Mouse (Mus musculus): ENCODE measurements around the gene Anks1b. TPM values are rescaled to one million over a fixed set of nuclear protein-coding genes. Genes with fewer than 3 reads are reported as not detected.

Anks1b gene
- polyA plus RNA-seq, 1 experiment from 2014 or later: 3.0 TPM

DNA sequence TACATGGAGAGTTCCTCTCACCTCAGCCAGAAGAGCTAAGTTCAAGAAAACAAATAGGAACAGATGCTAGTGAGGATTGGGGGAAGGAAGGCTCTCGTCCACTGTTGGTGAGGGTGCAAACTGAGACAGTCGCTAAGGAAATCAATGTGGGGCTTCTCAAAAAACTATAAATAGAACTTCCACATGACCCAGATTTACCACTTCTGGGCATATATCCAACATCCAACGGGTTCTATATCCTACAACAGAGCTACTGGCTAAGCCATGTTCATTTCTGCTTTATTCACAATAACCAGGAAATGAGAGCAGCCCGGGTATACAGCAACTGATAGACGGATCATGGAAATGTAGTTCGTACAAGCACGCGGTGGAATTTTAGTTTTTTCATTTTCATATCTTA, 1109.7 kb downstream of the Anks1b start:
- no peak for ATAC-seq (replicated peaks; ENCODE audit: insufficient number of reproducible peaks, low FRiP score, low TSS enrichment, low read depth)
- Histone ChIP-seq H3K27ac (replicated peaks; ENCODE audit: low read depth, low read length) (no peak overlapping the region), H3K4me2 (ENCODE audit: low read depth, low read length) (no peak overlapping the region), H3K27me3 (ENCODE audit: control insufficient read depth, insufficient read depth, low read length) (no peaks in the 10 kb centered on the region), H3K4me3 (ENCODE audit: low read depth, low read length) (no peak overlapping the region), H3K9me3 (replicated peaks; ENCODE audit: control insufficient read depth, low read length) (no peaks in the 10 kb centered on the region), H3K9ac (replicated peaks; ENCODE audit: low read length) (no peak overlapping the region), H3K36me3 (replicated peaks; ENCODE audit: control insufficient read depth, insufficient read depth, low read depth, low read length) (no peaks in the 10 kb centered on the region), H3K4me1 (ENCODE audit: control insufficient read depth, insufficient read depth, low read length) (no peaks in the 10 kb centered on the region)
- no peak for DNase-seq (ENCODE audit: low spot score)
- WGBS: 88% methylated on average over 8 of the region's 8 CpGs

DNA sequence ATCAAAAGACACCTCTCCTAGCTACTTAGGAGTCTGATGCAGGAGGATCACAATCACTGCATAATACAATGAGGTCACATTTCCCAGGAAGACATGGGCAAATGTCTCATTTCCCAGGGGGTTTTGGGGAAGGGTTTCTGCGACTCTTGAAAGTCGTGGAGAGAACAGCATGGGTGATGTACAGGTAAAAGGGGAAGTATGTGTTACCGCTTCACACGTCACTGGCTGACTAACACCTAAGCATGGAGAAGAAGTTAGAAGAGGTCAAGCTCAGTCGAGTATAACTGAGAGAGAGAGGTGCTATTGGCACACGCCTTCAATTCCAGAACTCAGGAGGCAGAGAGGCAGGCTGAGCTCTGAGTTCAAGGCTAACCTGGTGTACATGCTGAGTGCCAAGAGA, 1117.0 kb downstream of the Anks1b start:
- H3K9me3 ChIP-seq (replicated peaks; ENCODE audit: control insufficient read depth, low read length): no peaks in the 10 kb centered on the region
- no peak for DNase-seq (ENCODE audit: low spot score)
- no peaks in the 10 kb centered on the region for H3K4me1 ChIP-seq (ENCODE audit: control insufficient read depth, insufficient read depth, low read length)
- H3K4me3 ChIP-seq (ENCODE audit: low read depth, low read length): no peak overlapping the region
- no peak for ATAC-seq (replicated peaks; ENCODE audit: insufficient number of reproducible peaks, low FRiP score, low TSS enrichment, low read depth)
- H3K27me3 ChIP-seq (ENCODE audit: control insufficient read depth, insufficient read depth, low read length): no peaks in the 10 kb centered on the region
- H3K36me3 ChIP-seq (replicated peaks; ENCODE audit: control insufficient read depth, insufficient read depth, low read depth, low read length): no peaks in the 10 kb centered on the region
- H3K27ac ChIP-seq (replicated peaks; ENCODE audit: low read depth, low read length): no peak overlapping the region
- WGBS: 84% methylated on average over 6 of the region's 6 CpGs
- H3K9ac ChIP-seq (replicated peaks; ENCODE audit: low read length): no peak overlapping the region
- H3K4me2 ChIP-seq (ENCODE audit: low read depth, low read length): no peak overlapping the region

DNA sequence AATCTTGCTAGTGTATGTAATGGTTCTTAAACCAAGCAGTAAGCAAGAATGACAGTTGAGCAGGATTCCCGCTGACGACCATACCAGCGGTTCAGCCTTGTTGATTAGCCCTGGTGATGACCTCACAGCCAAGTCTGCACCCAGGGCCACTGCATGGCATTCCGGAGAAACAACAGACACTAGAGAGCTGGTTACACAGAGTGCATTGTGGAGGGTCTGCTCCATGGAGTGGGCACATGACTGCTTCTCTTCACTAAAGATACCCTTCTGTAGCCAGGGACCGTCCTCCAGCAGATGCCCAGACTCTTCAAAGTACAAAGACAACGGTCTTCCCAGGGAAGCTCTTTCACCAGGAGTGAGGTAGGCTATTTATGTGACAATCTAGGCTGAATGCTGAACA, 1118.9 kb downstream of the Anks1b start:
- no peak for DNase-seq (ENCODE audit: low spot score)
- Histone ChIP-seq H3K4me2 (ENCODE audit: low read depth, low read length) (no peak overlapping the region), H3K27ac (replicated peaks; ENCODE audit: low read depth, low read length) (no peak overlapping the region), H3K36me3 (replicated peaks; ENCODE audit: control insufficient read depth, insufficient read depth, low read depth, low read length) (no peaks in the 10 kb centered on the region), H3K9me3 (replicated peaks; ENCODE audit: control insufficient read depth, low read length) (no peaks in the 10 kb centered on the region), H3K27me3 (ENCODE audit: control insufficient read depth, insufficient read depth, low read length) (no peaks in the 10 kb centered on the region), H3K4me3 (ENCODE audit: low read depth, low read length) (no peak overlapping the region), H3K4me1 (ENCODE audit: control insufficient read depth, insufficient read depth, low read length) (no peaks in the 10 kb centered on the region), H3K9ac (replicated peaks; ENCODE audit: low read length) (no peak overlapping the region)
- ATAC-seq (replicated peaks; ENCODE audit: insufficient number of reproducible peaks, low FRiP score, low TSS enrichment, low read depth): no peak
- 86% methylated on average over 6 of the region's 6 CpGs for WGBS

DNA sequence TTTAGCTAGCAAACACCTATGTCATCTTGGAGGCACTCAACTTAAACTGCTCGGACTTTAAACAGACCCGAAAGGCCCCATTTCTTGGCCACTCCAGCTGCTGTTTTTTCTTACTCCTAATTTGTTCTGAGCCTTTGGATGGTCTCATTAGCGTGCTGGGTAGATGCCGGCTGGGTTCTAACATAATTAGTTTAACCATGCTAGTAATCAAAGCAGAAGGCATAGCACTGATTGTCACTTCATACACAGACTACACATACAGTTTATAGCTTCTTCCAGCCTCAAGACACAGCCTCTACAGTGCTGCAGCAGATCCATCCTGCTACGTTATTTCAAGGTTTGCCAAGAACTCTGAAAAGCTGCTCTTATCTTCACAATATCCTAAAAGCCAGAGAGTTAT, 1120.6 kb downstream of the Anks1b start:
- no peak overlapping the region for H3K4me3 ChIP-seq (ENCODE audit: low read depth, low read length)
- H3K4me2 ChIP-seq (ENCODE audit: low read depth, low read length): no peak overlapping the region
- no peaks in the 10 kb centered on the region for H3K4me1 ChIP-seq (ENCODE audit: control insufficient read depth, insufficient read depth, low read length)
- H3K9ac ChIP-seq (replicated peaks; ENCODE audit: low read length): no peak overlapping the region
- ATAC-seq (replicated peaks; ENCODE audit: insufficient number of reproducible peaks, low FRiP score, low TSS enrichment, low read depth): no peak
- H3K9me3 ChIP-seq (replicated peaks; ENCODE audit: control insufficient read depth, low read length): no peaks in the 10 kb centered on the region
- H3K36me3 ChIP-seq (replicated peaks; ENCODE audit: control insufficient read depth, insufficient read depth, low read depth, low read length): no peaks in the 10 kb centered on the region
- no peak for DNase-seq (ENCODE audit: low spot score)
- WGBS: 92% methylated on average over 5 of the region's 5 CpGs
- no peaks in the 10 kb centered on the region for H3K27me3 ChIP-seq (ENCODE audit: control insufficient read depth, insufficient read depth, low read length)
- no peak overlapping the region for H3K27ac ChIP-seq (replicated peaks; ENCODE audit: low read depth, low read length)

- no peak overlapping the region for H3K27ac ChIP-seq (replicated peaks; ENCODE audit: low read depth, low read length)
- no peak for ATAC-seq (replicated peaks; ENCODE audit: insufficient number of reproducible peaks, low FRiP score, low TSS enrichment, low read depth)
- H3K36me3 ChIP-seq (replicated peaks; ENCODE audit: control insufficient read depth, insufficient read depth, low read depth, low read length): no peaks in the 10 kb centered on the region
- no peaks in the 10 kb centered on the region for H3K4me1 ChIP-seq (ENCODE audit: control insufficient read depth, insufficient read depth, low read length)
- 94% methylated on average over 5 of the region's 5 CpGs for WGBS
- H3K9me3 ChIP-seq (replicated peaks; ENCODE audit: control insufficient read depth, low read length): no peaks in the 10 kb centered on the region
- no peaks in the 10 kb centered on the region for H3K27me3 ChIP-seq (ENCODE audit: control insufficient read depth, insufficient read depth, low read length)
- no peak overlapping the region for H3K4me2 ChIP-seq (ENCODE audit: low read depth, low read length)
- H3K9ac ChIP-seq (replicated peaks; ENCODE audit: low read length): no peak overlapping the region
- no peak for DNase-seq (ENCODE audit: low spot score)
- H3K4me3 ChIP-seq (ENCODE audit: low read depth, low read length): no peak overlapping the region
These were observed 1126.6 kb downstream of the Anks1b start for GRCm38 (mm10) chr10:90999899-91000298.

DNA sequence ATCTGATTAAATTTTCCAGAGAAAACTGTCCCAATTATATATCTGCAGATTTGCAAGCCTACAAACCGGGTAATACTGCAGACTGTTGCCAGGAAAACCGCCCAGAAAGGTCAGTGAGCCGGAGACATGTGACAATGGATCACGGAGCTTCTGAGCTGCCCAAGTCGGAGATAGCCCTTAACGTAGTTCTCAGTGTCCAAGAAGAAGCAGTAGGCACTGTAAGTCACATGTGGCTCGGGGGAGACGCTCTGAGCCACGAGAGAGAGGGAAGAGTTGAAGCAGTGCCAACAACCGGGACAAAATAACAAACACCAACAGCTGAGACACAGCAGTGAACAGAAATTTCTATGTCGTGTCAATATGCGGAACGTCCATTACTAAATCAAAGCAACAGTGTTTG, 1128.1 kb downstream of the Anks1b start:
- Histone ChIP-seq H3K27me3 (ENCODE audit: control insufficient read depth, insufficient read depth, low read length) (no peaks in the 10 kb centered on the region), H3K27ac (replicated peaks; ENCODE audit: low read depth, low read length) (no peak overlapping the region), H3K9me3 (replicated peaks; ENCODE audit: control insufficient read depth, low read length) (no peaks in the 10 kb centered on the region), H3K4me2 (ENCODE audit: low read depth, low read length) (no peak overlapping the region), H3K4me1 (ENCODE audit: control insufficient read depth, insufficient read depth, low read length) (no peaks in the 10 kb centered on the region), H3K9ac (replicated peaks; ENCODE audit: low read length) (no peak overlapping the region), H3K4me3 (ENCODE audit: low read depth, low read length) (no peak overlapping the region), H3K36me3 (replicated peaks; ENCODE audit: control insufficient read depth, insufficient read depth, low read depth, low read length) (no peaks in the 10 kb centered on the region)
- DNase-seq (ENCODE audit: low spot score): no peak
- WGBS: 85% methylated on average over 13 of the region's 13 CpGs
- ATAC-seq (replicated peaks; ENCODE audit: insufficient number of reproducible peaks, low FRiP score, low TSS enrichment, low read depth): no peak

DNA sequence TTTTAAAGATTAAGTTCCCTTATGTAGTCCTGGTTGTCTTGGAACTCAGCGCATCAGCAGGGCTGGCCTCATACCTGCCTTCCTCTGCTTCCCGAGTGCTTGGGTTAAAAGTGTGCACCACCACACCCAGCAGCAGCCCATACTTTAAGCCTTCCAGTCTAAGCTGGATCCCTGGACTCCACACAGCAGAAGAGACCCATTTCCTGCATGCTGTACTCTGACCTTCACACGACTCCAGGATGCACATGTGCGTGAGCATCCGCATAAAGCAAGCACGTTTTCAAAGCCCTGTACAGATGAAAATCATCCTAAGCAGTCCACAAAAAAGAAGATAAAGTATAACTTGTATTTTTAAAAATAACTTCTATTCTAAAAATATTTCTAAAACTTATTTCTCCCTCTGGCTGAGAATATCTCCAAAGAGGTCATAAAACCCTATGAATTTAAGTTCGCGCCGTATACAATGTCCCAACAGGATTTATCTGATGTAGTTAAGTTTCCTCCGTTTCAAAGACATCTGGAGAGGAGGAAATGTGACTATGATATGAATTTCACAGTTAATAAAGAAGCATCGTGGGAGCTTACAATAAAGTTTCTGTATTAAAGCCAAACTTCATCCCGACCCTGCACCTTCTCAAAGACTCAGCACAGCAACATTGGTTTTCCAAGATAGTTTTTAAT, 1132.7 kb downstream of the Anks1b start:
- Histone ChIP-seq H3K4me3 (ENCODE audit: low read depth, low read length) (no peak overlapping the region), H3K4me2 (ENCODE audit: low read depth, low read length) (no peak overlapping the region), H3K27me3 (ENCODE audit: control insufficient read depth, insufficient read depth, low read length) (no peaks in the 10 kb centered on the region), H3K9me3 (replicated peaks; ENCODE audit: control insufficient read depth, low read length) (no peaks in the 10 kb centered on the region), H3K9ac (replicated peaks; ENCODE audit: low read length) (no peak overlapping the region), H3K4me1 (ENCODE audit: control insufficient read depth, insufficient read depth, low read length) (no peaks in the 10 kb centered on the region), H3K27ac (replicated peaks; ENCODE audit: low read depth, low read length) (no peak overlapping the region), H3K36me3 (replicated peaks; ENCODE audit: control insufficient read depth, insufficient read depth, low read depth, low read length) (no peaks in the 10 kb centered on the region)
- ATAC-seq (replicated peaks; ENCODE audit: insufficient number of reproducible peaks, low FRiP score, low TSS enrichment, low read depth): no peak
- no peak for DNase-seq (ENCODE audit: low spot score)
- 89% methylated on average over 12 of the region's 12 CpGs for WGBS

Measured in embryonic facial prominence, embryonic 11.5 days (tissue).